Mouse (Mus musculus) hematopoietic stem cell, adult 5-6 weeks (primary cell): Measurements from ENCODE around the gene Ran. TPM values are rescaled to one million over a fixed set of nuclear protein-coding genes. Genes with fewer than 3 reads are reported as not detected.
"Not testable (repeated sequence)": the region's sequence is repeated elsewhere in the genome, so short reads cannot be mapped to it uniquely, and the experiment has no call there.

Experiments
- ATAC-seq, 2 experiments: fragments of 125-278 bp in 1 of 2; replicated peaks in 1 of 2; 2 replicates each; pipeline ENCODE4 v1.8.0; 2016 to 2017; ENCODE audit warnings: inconsistent platforms in 2 of 2, mild to moderate bottlenecking in 2 of 2, moderate number of reproducible peaks in 2 of 2, low read depth in 1 of 2, moderate TSS enrichment in 1 of 2; ENCODE audit not compliant: low FRiP score in 2 of 2, poor library complexity in 2 of 2, severe bottlenecking in 2 of 2, insufficient read depth in 1 of 2, low TSS enrichment in 1 of 2
- total RNA-seq: library from RNA; stranded (forward); fragments of 172-1452, 232-1000 nt; gene quantifications from 2 replicates; pipeline ENCODE4 v1.2.3, GENCODE M21; 2017

Ran gene
- total RNA-seq: 298 and 527 TPM in 2 replicates

GRCm38 (mm10) chr5:129019497-129020299 lies at the start of gene Ran:
TSS of gene Ran (plus strand) at chr5:129020069.
- peak; percentile 63 to 66 for ATAC-seq

DNA sequence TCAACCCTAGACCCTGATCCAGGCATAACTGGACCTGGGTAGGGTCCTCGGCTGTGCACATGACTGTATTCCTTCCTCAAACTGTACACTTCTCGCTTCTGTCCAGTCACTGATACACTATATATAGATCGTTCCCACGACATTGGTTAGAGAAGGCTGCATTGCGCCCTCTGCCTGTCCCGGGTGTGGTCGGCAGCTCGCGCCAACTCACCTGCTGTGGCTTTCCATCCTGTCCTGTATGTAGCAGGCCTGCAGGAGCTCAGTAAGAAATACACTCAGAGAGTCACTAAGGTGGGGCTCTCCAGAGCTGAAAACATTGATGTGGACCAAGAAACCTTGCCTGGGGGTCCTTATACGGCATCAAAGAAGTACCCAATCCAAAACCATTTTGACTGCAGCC lies 49.0 kb upstream of the Ran start:
- ATAC-seq: no peak

DNA sequence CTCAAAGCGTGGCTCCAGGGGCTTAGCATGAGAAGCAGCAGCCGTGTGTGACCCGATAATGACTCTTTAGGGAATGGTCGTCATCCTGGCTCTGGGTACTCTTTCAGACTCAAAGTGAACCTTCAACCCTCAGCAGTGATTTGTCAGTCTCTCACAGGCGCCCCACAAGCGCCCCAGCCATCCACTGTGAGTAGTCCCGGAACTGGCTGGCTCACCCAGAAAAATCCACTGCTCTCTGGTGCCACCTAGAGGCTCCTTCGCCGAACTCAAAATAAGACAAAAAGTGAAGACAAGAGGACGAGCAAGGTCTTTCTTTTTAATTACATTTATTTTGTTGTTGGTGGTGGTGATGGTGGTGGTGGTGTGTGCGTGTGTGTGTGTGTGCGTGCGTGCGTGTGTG lies 48.6 kb upstream of the Ran start:
- ATAC-seq: peak; percentile 46 to 77; a peak in 3 of 4 replicates

DNA sequence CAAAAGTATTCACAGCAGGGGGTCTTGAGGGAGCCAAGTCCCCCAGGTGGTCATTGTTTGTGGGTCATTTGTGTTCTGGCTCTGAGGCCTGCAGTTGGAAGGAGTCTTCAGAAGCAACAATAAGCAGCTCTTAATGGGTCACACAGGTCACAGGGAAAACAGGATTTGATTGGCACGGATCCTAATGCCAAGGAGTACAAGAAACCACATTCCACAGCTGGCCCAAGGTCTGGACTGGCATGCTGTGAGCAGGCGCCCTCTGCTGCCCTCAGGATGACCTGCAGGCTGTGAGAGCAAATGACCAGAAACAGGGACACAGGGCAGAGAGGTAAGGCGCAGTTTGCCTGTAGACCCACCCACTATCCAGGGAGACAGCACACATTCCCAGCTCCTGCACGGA lies 43.6 kb upstream of the Ran start:
- peak in 1 of 2 experiments; percentile 59; a peak in 2 of 4 replicates for ATAC-seq

GRCm38 (mm10) chr5:128977466-128977865 lies 42.4 kb upstream of the Ran start:
- ATAC-seq: not testable (repeated sequence)

- no peak for ATAC-seq
Observed at GRCm38 (mm10) chr5:128978957-128979356, 40.9 kb upstream of the Ran start.

- no peak for ATAC-seq
Observed at GRCm38 (mm10) chr5:128980857-128981256, 39.0 kb upstream of the Ran start.

GRCm38 (mm10) chr5:128981607-128982006 lies 38.3 kb upstream of the Ran start:
- peak; percentile 78 to 90; a peak in 3 of 4 replicates for ATAC-seq

DNA sequence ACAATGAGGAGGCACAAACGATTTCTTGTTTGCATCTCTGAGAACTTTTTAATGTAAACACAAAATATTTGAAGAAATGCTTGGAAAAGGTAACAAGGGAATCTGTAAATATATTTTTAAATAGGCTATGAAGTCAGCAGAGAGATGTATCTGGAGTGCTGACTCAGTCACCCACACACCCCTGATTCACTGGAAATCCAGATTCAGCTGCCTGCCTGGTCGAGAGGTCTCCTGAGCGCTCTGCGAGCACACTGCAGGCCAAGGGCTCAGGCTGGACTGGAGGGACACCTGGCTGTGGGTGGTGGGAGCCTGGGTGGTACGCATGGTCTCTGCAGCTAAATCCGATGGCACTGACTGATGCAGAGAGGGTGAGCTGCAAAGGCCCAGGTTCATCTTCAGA lies 35.3 kb upstream of the Ran start:
- no peak for ATAC-seq

DNA sequence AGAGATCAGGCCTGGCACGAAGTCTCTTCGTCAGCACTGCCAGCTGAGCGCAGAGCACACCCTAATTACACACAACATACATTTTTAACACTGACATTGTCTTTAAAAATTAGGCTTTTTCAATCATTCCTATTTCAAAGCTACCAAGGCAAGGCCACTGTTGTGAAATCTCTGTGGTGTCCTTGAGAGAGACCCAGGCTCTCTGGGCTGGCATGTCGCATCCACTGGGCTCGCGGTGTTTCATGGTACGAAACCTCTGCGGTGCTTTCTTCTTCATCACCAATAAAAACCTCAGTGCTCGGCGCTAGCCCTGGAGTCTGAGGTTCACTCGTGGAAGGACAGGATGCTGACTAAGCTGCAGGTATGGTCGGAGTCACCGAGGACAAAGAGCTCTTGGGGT lies 33.9 kb upstream of the Ran start:
- ATAC-seq: no peak

DNA sequence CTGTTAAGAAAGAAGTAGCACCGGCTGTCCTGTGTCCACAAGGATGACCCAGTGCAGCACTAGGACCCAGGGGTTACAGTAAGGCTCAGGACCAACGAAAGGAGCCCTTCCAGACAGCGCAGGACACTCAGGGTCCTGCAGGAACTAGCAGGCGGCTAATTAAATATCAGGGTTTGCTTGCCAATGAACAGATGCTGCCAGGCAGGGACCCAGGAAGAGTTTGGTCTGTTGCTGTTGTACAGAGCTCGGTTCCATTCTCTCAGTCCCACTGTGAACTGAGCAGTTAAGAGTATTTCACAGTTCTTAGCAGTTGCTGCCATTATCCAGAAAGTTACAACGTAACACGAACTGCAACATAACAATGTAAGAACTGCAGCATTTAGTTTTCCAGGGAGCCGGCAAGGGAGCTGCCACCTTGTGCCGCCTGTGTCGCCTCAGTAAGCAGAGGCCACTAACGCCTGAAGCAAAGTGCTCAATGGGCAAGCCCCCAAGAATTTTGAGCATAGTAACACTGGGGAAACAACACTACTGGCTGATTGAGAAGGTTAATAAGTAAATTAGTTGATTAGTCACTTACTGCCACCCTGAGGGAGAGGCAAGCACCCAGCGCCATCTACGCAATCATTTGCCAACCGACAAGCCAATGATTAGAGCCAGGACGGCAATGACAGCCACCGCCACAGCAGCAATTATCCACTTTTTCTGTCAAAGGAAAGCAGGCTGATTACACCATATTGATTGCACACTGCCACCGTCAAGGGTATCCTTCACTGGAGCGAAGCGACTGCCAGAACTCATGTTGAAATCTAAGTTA lies 32.5 kb upstream of the Ran start:
- ATAC-seq: no peak

GRCm38 (mm10) chr5:129000706-129001468 lies 19.0 kb upstream of the Ran start:
- ATAC-seq: peak; percentile 57 to 59

- peak; percentile 81 to 82 for ATAC-seq
Observed at GRCm38 (mm10) chr5:129002571-129003011, 17.3 kb upstream of the Ran start.

GRCm38 (mm10) chr5:129005416-129005815 lies 14.5 kb upstream of the Ran start:
- no peak for ATAC-seq

DNA sequence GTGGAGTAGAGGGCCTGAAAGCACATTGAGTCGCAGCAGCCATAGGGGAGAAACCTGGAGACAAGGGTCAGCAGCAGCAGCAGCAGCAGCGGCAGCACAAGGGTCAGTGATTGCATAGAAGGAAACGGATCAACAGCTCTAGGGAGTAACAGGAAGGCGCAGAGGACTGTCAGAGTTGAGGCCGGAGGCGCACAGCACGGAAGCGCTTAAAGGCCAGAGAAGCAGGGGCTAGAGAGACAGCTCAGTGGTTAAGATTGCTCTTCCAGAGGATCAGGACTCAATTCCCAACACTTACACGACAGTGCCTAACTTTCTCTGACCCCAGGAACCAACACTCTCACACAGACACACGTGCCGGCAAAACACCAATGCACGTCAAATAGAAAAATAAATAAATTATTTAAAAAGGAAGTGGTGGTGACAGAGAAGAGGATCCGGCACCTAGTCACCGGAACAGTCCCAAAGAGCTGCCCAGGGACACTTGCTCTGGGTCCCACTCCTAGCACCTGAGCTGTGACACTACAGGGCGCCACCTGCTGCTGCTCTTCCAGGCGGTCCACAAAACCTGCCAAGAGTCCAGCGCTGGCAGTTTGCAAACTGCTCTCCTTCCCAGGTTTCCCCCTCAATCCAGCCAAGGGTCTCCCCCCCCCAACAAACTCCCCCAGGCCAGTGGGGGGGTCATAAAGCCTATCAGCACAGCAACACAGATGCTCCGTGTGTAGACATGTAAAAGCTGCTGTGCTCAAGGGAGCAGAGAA lies 13.7 kb upstream of the Ran start:
- ATAC-seq: no peak

DNA sequence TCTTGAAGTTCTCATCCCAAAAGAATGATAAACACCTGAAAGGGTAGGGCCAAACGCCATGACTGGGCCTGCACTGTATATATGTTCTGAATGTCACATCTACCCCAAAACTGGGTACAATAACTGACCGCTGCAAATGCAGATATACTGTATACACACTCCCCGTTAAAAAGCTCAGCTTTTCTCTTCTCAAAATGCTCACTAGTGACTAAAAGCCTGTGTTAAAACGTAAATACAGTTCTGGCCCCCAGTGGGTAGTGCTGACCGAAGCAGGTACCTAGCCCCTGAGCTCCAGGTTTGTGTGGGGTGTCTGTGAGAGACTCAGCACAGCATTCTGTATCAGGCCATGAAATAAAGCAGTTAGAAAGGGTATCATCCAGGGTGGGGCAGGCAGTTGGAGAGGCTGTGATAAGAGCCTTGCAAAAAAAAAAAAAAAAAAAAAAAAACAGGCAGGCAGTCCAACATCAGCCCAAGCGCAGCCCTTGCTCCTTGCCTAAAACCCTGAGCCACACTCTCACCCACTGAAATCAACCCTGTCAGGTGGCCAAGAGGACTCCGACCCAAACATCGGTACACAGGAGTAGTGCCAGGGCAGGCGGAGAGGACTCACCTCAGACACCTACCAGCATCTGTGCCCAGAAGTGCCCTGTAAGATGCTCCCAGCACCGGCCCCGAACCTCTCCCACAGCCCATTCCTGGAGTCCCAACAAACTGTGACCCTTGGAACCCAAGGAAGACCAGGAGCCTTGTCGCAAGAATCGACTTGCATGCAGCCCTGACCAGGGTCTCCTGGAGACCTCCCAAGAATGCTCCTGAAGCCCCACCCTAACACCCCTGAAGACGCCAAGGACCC lies 12.5 kb upstream of the Ran start:
- no peak for ATAC-seq
